Mouse (Mus musculus): ENCODE measurements around the gene Slc9c1. TPM values are rescaled to one million over a fixed set of nuclear protein-coding genes. Genes with fewer than 3 reads are reported as not detected.
"Not testable (repeated sequence)": the region's sequence is repeated elsewhere in the genome, so short reads cannot be mapped to it uniquely, and the experiment has no call there.

Slc9c1 gene
- polyA plus RNA-seq (2012; ENCODE audit: insufficient read depth, insufficient read length, low replicate concordance, missing spikeins), result not detected in 2 replicates

DNA sequence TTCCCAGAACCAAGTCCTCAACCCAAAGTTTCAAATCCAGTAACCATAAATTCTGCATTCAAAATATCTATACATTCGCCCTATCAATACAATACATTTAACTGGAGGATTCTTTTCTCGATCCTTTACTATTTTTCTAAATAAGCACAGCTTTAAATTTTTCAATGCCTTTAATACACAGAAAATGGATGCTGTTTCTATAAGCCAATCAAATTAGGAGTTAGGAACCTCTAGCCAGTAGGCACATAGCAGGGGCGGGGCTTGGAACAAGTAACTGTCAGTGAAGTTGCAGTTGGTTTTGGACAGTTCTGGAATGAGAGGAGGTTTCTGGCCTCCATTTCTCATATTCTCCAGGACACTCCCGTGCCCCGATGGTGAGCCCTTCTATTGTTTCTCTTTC is at the start of gene Slc9c1:
Slc9c1 (plus strand) TSS at position 301 of the 400 bp plus-strand sequence.
- no peak within 1 kb of the TSS for H3K4me3 ChIP-seq (ENCODE audit: insufficient read depth, low read depth, low read length)
- 91% methylated on average over 5 of the region's 5 CpGs for WGBS
- no peak within 1 kb of the TSS for H3K27ac ChIP-seq (ENCODE audit: insufficient read depth, low read depth, low read length)
- no peaks in the 10 kb centered on the region for H3K4me1 ChIP-seq (ENCODE audit: control insufficient read depth, insufficient read depth, low read length)
- TF ChIP-seq POLR2A (IDR thresholded peaks at IDR 0.05; ENCODE audit: insufficient read depth, low read depth, low read length), result no peak
- no peak for TF ChIP-seq CTCF (IDR thresholded peaks at IDR 0.05; ENCODE audit: insufficient read depth, low read depth, low read length)

- 74% methylated on average over 5 of the region's 5 CpGs for WGBS
- Histone ChIP-seq H3K27ac (ENCODE audit: insufficient read depth, low read depth, low read length) (no peak within 1 kb of the TSS), H3K4me1 (ENCODE audit: control insufficient read depth, insufficient read depth, low read length) (no peaks in the 10 kb centered on the region), H3K4me3 (ENCODE audit: insufficient read depth, low read depth, low read length) (no peak within 1 kb of the TSS)
- no peak for TF ChIP-seq CTCF (IDR thresholded peaks at IDR 0.05; ENCODE audit: insufficient read depth, low read depth, low read length)
- no peak for TF ChIP-seq POLR2A (IDR thresholded peaks at IDR 0.05; ENCODE audit: insufficient read depth, low read depth, low read length)
These were observed 42.2 kb upstream of the Slc9c1 start, which contains the start of gene Gm609 for GRCm38 (mm10) chr16:45492927-45493326. Gene Gm609, minus strand, starts transcription at chr16:45492969.

GRCm38 (mm10) chr16:45495326-45495725 is 39.8 kb upstream of the Slc9c1 start:
- 60% methylated on average over 1 of the region's 1 CpGs for WGBS
- no peak overlapping the region for H3K4me3 ChIP-seq (ENCODE audit: insufficient read depth, low read depth, low read length)
- TF ChIP-seq POLR2A (IDR thresholded peaks at IDR 0.05; ENCODE audit: insufficient read depth, low read depth, low read length) (no peak), CTCF (IDR thresholded peaks at IDR 0.05; ENCODE audit: insufficient read depth, low read depth, low read length) (no peak)
- no peaks in the 10 kb centered on the region for H3K4me1 ChIP-seq (ENCODE audit: control insufficient read depth, insufficient read depth, low read length)
- no peak overlapping the region for H3K27ac ChIP-seq (ENCODE audit: insufficient read depth, low read depth, low read length)

DNA sequence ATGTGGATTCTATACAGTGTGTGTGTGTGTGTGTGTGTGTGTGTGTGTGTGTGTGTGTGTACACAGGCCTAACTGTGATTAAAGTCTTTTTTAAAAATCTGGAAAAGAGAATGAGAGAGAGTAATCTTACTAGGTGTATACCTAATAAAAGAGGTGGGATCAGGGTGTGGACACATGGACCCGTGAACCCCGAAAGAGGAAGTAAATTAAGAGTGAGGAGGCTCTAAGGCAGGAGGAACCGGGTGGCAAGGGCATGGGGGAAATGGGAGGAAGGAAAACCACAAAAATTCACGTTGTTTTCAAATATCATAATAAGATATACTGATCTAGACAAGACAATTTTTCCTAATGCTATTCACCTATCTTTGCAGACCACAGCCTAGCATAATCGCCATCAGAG is 9.6 kb upstream of the Slc9c1 start:
- no peaks in the 10 kb centered on the region for H3K4me1 ChIP-seq (ENCODE audit: control insufficient read depth, insufficient read depth, low read length)
- no peak overlapping the region for H3K4me3 ChIP-seq (ENCODE audit: insufficient read depth, low read depth, low read length)
- TF ChIP-seq POLR2A (IDR thresholded peaks at IDR 0.05; ENCODE audit: insufficient read depth, low read depth, low read length) (no peak), CTCF (IDR thresholded peaks at IDR 0.05; ENCODE audit: insufficient read depth, low read depth, low read length) (no peak)
- 92% methylated on average over 5 of the region's 5 CpGs for WGBS
- H3K27ac ChIP-seq (ENCODE audit: insufficient read depth, low read depth, low read length), result no peak overlapping the region

DNA sequence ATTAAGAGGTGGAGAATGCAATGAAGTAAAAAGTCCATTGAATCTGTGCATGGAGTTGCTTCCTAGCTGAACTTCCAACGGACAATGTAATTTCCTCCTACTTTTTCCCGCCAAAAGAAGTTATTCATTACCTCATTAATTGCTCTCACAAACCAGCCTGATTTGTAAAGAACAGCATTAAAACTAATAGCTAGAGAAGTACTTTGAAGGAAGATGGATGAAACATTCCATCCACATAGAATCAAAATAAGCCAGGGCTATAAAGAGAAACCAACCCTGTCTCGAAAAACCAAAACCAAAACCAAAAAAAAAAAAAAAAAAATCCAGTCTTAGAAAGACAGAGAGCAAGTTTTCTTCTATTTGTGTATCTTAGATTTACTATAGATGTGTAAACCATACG is 3.2 kb upstream of the Slc9c1 start, which contains the start of gene Gm17783:
Gm17783 (minus strand) TSS at position 101 of the 400 bp plus-strand sequence.
- no peak for TF ChIP-seq CTCF (IDR thresholded peaks at IDR 0.05; ENCODE audit: insufficient read depth, low read depth, low read length)
- TF ChIP-seq POLR2A (IDR thresholded peaks at IDR 0.05; ENCODE audit: insufficient read depth, low read depth, low read length), result no peak
- Histone ChIP-seq H3K4me3 (ENCODE audit: insufficient read depth, low read depth, low read length) (no peak within 1 kb of the TSS), H3K4me1 (ENCODE audit: control insufficient read depth, insufficient read depth, low read length) (no peaks in the 10 kb centered on the region), H3K27ac (ENCODE audit: insufficient read depth, low read depth, low read length) (no peak within 1 kb of the TSS)
- 76% methylated on average over 4 of the region's 4 CpGs for WGBS

- 79% methylated on average over 1 of the region's 1 CpGs for WGBS
- H3K4me3 ChIP-seq (ENCODE audit: insufficient read depth, low read depth, low read length); H3K27ac ChIP-seq (ENCODE audit: insufficient read depth, low read depth, low read length); H3K4me1 ChIP-seq (ENCODE audit: control insufficient read depth, insufficient read depth, low read length): not testable (repeated sequence)
These were observed 3.2 kb downstream of the Slc9c1 start for GRCm38 (mm10) chr16:45538342-45538741.

DNA sequence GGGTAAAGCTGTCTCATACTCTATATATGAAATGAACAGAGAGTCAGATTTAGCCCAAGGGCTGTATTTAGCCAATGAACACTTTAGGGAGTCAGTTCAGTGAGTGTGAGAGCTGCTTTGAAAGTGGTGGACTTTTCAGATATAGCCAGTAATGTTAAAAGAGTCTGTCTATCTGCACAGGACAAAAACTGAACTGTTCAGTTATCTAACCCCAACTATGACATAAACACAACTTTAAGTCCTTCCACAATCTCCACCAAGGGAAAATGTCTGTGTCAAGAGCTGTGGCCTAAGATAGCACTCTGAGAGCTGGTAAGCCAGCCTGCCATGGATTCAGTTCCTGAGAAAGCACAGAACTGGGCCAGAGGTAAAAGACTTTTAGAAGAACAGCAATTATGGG is 7.0 kb downstream of the Slc9c1 start:
- Histone ChIP-seq H3K4me3 (ENCODE audit: insufficient read depth, low read depth, low read length) (no peak overlapping the region), H3K27ac (ENCODE audit: insufficient read depth, low read depth, low read length) (no peak overlapping the region), H3K4me1 (ENCODE audit: control insufficient read depth, insufficient read depth, low read length) (no peaks in the 10 kb centered on the region)
- TF ChIP-seq CTCF (IDR thresholded peaks at IDR 0.05; ENCODE audit: insufficient read depth, low read depth, low read length) (no peak), POLR2A (IDR thresholded peaks at IDR 0.05; ENCODE audit: insufficient read depth, low read depth, low read length) (no peak)

- no peak overlapping the region for H3K4me3 ChIP-seq (ENCODE audit: insufficient read depth, low read depth, low read length)
- H3K4me1 ChIP-seq (ENCODE audit: control insufficient read depth, insufficient read depth, low read length), result no peaks in the 10 kb centered on the region
- WGBS, result 84% methylated on average over 3 of the region's 3 CpGs
- TF ChIP-seq POLR2A (IDR thresholded peaks at IDR 0.05; ENCODE audit: insufficient read depth, low read depth, low read length) (no peak), CTCF (IDR thresholded peaks at IDR 0.05; ENCODE audit: insufficient read depth, low read depth, low read length) (no peak)
- H3K27ac ChIP-seq (ENCODE audit: insufficient read depth, low read depth, low read length), result no peak overlapping the region
These were observed 9.2 kb downstream of the Slc9c1 start for GRCm38 (mm10) chr16:45544341-45544740.

DNA sequence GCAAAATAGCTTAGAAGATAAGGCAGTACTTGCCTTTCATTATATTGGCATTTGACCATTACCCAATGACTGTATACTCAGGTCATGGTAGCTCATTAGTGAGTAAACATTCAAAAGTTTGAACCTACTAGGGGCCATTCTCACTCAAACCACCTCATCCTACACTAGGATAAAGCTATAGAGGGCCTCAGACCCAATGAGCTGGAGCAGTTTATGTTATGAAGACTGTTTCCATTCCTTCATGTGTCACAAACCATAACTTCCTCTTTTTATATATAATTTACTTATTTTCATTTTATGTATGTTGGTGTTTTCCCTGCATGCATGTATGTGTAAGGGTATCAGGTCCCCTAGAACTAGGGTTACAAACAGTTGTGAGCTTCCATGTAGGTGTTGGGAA is 12.9 kb downstream of the Slc9c1 start:
- no peak for TF ChIP-seq CTCF (IDR thresholded peaks at IDR 0.05; ENCODE audit: insufficient read depth, low read depth, low read length)
- no peak for TF ChIP-seq POLR2A (IDR thresholded peaks at IDR 0.05; ENCODE audit: insufficient read depth, low read depth, low read length)
- Histone ChIP-seq H3K27ac (ENCODE audit: insufficient read depth, low read depth, low read length) (no peak overlapping the region), H3K4me3 (ENCODE audit: insufficient read depth, low read depth, low read length) (no peak overlapping the region)

DNA sequence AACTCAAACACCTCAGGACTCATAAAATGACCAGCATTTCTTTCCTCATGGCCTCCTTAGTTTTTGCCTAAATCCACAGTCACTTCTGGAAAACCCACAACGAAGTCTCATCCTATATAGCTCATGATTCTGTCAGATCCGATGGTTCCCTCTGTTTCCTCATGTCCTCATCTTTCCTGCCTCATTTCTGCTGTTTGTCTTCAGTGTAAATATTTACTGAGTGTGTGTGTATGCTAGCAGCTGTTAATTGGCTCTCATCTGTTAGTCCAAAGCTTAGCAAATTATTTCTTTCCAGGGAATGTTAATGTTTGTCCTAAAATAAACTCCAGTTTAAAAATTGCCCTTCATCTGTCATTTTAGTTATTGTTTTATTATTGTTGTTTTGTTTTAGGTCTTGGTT is 16.5 kb downstream of the Slc9c1 start:
- Histone ChIP-seq H3K4me1 (ENCODE audit: control insufficient read depth, insufficient read depth, low read length) (no peaks in the 10 kb centered on the region), H3K27ac (ENCODE audit: insufficient read depth, low read depth, low read length) (no peak overlapping the region), H3K4me3 (ENCODE audit: insufficient read depth, low read depth, low read length) (no peak overlapping the region)
- WGBS, result 69% methylated on average over 2 of the region's 2 CpGs
- TF ChIP-seq CTCF (IDR thresholded peaks at IDR 0.05; ENCODE audit: insufficient read depth, low read depth, low read length), result no peak
- TF ChIP-seq POLR2A (IDR thresholded peaks at IDR 0.05; ENCODE audit: insufficient read depth, low read depth, low read length), result no peak

More for the DNA sequence above, 12.9 kb downstream of the Slc9c1 start:
- no peaks in the 10 kb centered on the region for H3K4me1 ChIP-seq (ENCODE audit: control insufficient read depth, insufficient read depth, low read length)

Measured in olfactory bulb, adult 2 months (tissue).